Mouse (Mus musculus): ENCODE measurements around the gene St6galnac6. TPM values are rescaled to one million over a fixed set of nuclear protein-coding genes. Genes with fewer than 3 reads are reported as not detected.
A peak's percentile ranks its signal among the peaks of the same experiment; 100 is the strongest.

St6galnac6 gene
- polyA plus RNA-seq, 1 experiment from 2014 or later, result 8.5 TPM

- H3K4me3 ChIP-seq (replicated peaks; ENCODE audit: low read length), result no peak overlapping the region
- no peak overlapping the region for H3K4me2 ChIP-seq (replicated peaks)
- ATAC-seq (ENCODE audit: low FRiP score) (no peak), DNase-seq (ENCODE audit: low spot score) (no peak)
- no peaks in the 10 kb centered on the region for H3K36me3 ChIP-seq (replicated peaks; ENCODE audit: control insufficient read depth, insufficient read depth)
- H3K9ac ChIP-seq, result no peak overlapping the region
- 100% methylated on average over 1 of the region's 1 CpGs for WGBS
- no peaks in the 10 kb centered on the region for H3K27me3 ChIP-seq (ENCODE audit: control insufficient read depth, insufficient read depth, low read length)
- H3K4me1 ChIP-seq (replicated peaks; ENCODE audit: control insufficient read depth, insufficient read depth, low read length), result no peaks in the 10 kb centered on the region
- no peak overlapping the region for H3K27ac ChIP-seq
- H3K9me3 ChIP-seq (ENCODE audit: control insufficient read depth, low read length), result no peaks in the 10 kb centered on the region
Observed at GRCm38 (mm10) chr2:32639632-32640031, 40.1 kb downstream of the St6galnac6 start.

GRCm38 (mm10) chr2:32640550-32641051 is 41.1 kb downstream of the St6galnac6 start:
- ATAC-seq (ENCODE audit: low FRiP score), result no peak
- 57% methylated on average over 6 of the region's 6 CpGs for WGBS
- H3K9ac ChIP-seq, result no peak overlapping the region

GRCm38 (mm10) chr2:32641810-32642209 is 42.3 kb downstream of the St6galnac6 start:
- no peak for DNase-seq (ENCODE audit: low spot score)

More at GRCm38 (mm10) chr2:32640550-32641051, 41.1 kb downstream of the St6galnac6 start:
- H3K27me3 ChIP-seq (ENCODE audit: control insufficient read depth, insufficient read depth, low read length), result no peaks in the 10 kb centered on the region
- no peak for DNase-seq (ENCODE audit: low spot score)
- H3K9me3 ChIP-seq (ENCODE audit: control insufficient read depth, low read length), result no peaks in the 10 kb centered on the region
- no peaks in the 10 kb centered on the region for H3K4me1 ChIP-seq (replicated peaks; ENCODE audit: control insufficient read depth, insufficient read depth, low read length)
- no peak overlapping the region for H3K4me2 ChIP-seq (replicated peaks)
- no peak overlapping the region for H3K27ac ChIP-seq
- H3K4me3 ChIP-seq (replicated peaks; ENCODE audit: low read length), result no peak overlapping the region
- no peaks in the 10 kb centered on the region for H3K36me3 ChIP-seq (replicated peaks; ENCODE audit: control insufficient read depth, insufficient read depth)

GRCm38 (mm10) chr2:32642813-32643212 is 43.3 kb downstream of the St6galnac6 start:
- WGBS, result 68% methylated on average over 7 of the region's 7 CpGs
- H3K27ac ChIP-seq, result no peak overlapping the region
- no peaks in the 10 kb centered on the region for H3K27me3 ChIP-seq (ENCODE audit: control insufficient read depth, insufficient read depth, low read length)
- H3K9me3 ChIP-seq (ENCODE audit: control insufficient read depth, low read length), result no peaks in the 10 kb centered on the region
- ATAC-seq (ENCODE audit: low FRiP score), result no peak
- H3K36me3 ChIP-seq (replicated peaks; ENCODE audit: control insufficient read depth, insufficient read depth), result no peaks in the 10 kb centered on the region
- no peak overlapping the region for H3K4me3 ChIP-seq (replicated peaks; ENCODE audit: low read length)
- no peak for DNase-seq (ENCODE audit: low spot score)
- H3K4me2 ChIP-seq (replicated peaks), result no peak overlapping the region
- no peaks in the 10 kb centered on the region for H3K4me1 ChIP-seq (replicated peaks; ENCODE audit: control insufficient read depth, insufficient read depth, low read length)
- no peak overlapping the region for H3K9ac ChIP-seq

More at GRCm38 (mm10) chr2:32641810-32642209, 42.3 kb downstream of the St6galnac6 start:
- Histone ChIP-seq H3K36me3 (replicated peaks; ENCODE audit: control insufficient read depth, insufficient read depth) (no peaks in the 10 kb centered on the region), H3K27me3 (ENCODE audit: control insufficient read depth, insufficient read depth, low read length) (no peaks in the 10 kb centered on the region), H3K4me3 (replicated peaks; ENCODE audit: low read length) (no peak overlapping the region), H3K9me3 (ENCODE audit: control insufficient read depth, low read length) (no peaks in the 10 kb centered on the region), H3K9ac (no peak overlapping the region), H3K4me2 (replicated peaks) (no peak overlapping the region), H3K27ac (no peak overlapping the region), H3K4me1 (replicated peaks; ENCODE audit: control insufficient read depth, insufficient read depth, low read length) (no peaks in the 10 kb centered on the region)
- WGBS, result 85% methylated on average over 5 of the region's 5 CpGs
- ATAC-seq (ENCODE audit: low FRiP score), result no peak

- Histone ChIP-seq H3K27me3 (ENCODE audit: control insufficient read depth, insufficient read depth, low read length) (no peaks in the 10 kb centered on the region), H3K9ac (no peak overlapping the region), H3K9me3 (ENCODE audit: control insufficient read depth, low read length) (no peaks in the 10 kb centered on the region), H3K36me3 (replicated peaks; ENCODE audit: control insufficient read depth, insufficient read depth) (no peaks in the 10 kb centered on the region), H3K4me1 (replicated peaks; ENCODE audit: control insufficient read depth, insufficient read depth, low read length) (no peaks in the 10 kb centered on the region), H3K4me2 (replicated peaks) (no peak overlapping the region), H3K4me3 (replicated peaks; ENCODE audit: low read length) (no peak overlapping the region), H3K27ac (no peak overlapping the region)
- DNase-seq (ENCODE audit: low spot score) (no peak), ATAC-seq (ENCODE audit: low FRiP score) (no peak)
- WGBS, result 84% methylated on average over 9 of the region's 9 CpGs
Observed at GRCm38 (mm10) chr2:32644083-32644482, 44.6 kb downstream of the St6galnac6 start.

- no peak for ATAC-seq (ENCODE audit: low FRiP score)
- Histone ChIP-seq H3K27me3 (ENCODE audit: control insufficient read depth, insufficient read depth, low read length) (no peaks in the 10 kb centered on the region), H3K27ac (no peak overlapping the region), H3K9me3 (ENCODE audit: control insufficient read depth, low read length) (no peaks in the 10 kb centered on the region), H3K9ac (no peak overlapping the region), H3K4me3 (replicated peaks; ENCODE audit: low read length) (no peak overlapping the region), H3K4me1 (replicated peaks; ENCODE audit: control insufficient read depth, insufficient read depth, low read length) (no peaks in the 10 kb centered on the region), H3K36me3 (replicated peaks; ENCODE audit: control insufficient read depth, insufficient read depth) (no peaks in the 10 kb centered on the region), H3K4me2 (replicated peaks) (no peak overlapping the region)
- no peak for DNase-seq (ENCODE audit: low spot score)
- WGBS, result 86% methylated on average over 8 of the region's 8 CpGs
Observed at GRCm38 (mm10) chr2:32644799-32645475, 45.4 kb downstream of the St6galnac6 start.

- no peaks in the 10 kb centered on the region for H3K36me3 ChIP-seq (replicated peaks; ENCODE audit: control insufficient read depth, insufficient read depth)
- ATAC-seq (ENCODE audit: low FRiP score), result no peak
- no peaks in the 10 kb centered on the region for H3K27me3 ChIP-seq (ENCODE audit: control insufficient read depth, insufficient read depth, low read length)
- 60% methylated on average over 3 of the region's 3 CpGs for WGBS
- no peak overlapping the region for H3K4me2 ChIP-seq (replicated peaks)
- no peak for DNase-seq (ENCODE audit: low spot score)
- H3K9me3 ChIP-seq (ENCODE audit: control insufficient read depth, low read length), result no peaks in the 10 kb centered on the region
- no peak overlapping the region for H3K9ac ChIP-seq
- H3K4me1 ChIP-seq (replicated peaks; ENCODE audit: control insufficient read depth, insufficient read depth, low read length), result no peaks in the 10 kb centered on the region
- H3K27ac ChIP-seq, result no peak overlapping the region
- no peak overlapping the region for H3K4me3 ChIP-seq (replicated peaks; ENCODE audit: low read length)
Observed at GRCm38 (mm10) chr2:32645647-32646046, 46.1 kb downstream of the St6galnac6 start.

GRCm38 (mm10) chr2:32646379-32647056 is 47.0 kb downstream of the St6galnac6 start, which contains the start of gene Eng:
Eng (plus strand) TSS chr2:32646595.
- Histone ChIP-seq H3K9ac (peak within 1 kb of the TSS; percentile 2; the same call in 1 of the 2 replicates), H3K27me3 (ENCODE audit: control insufficient read depth, insufficient read depth, low read length) (no peaks in the 10 kb centered on the region), H3K9me3 (ENCODE audit: control insufficient read depth, low read length) (no peaks in the 10 kb centered on the region), H3K4me1 (replicated peaks; ENCODE audit: control insufficient read depth, insufficient read depth, low read length) (no peaks in the 10 kb centered on the region), H3K4me3 (replicated peaks; ENCODE audit: low read length) (peak within 1 kb of the TSS; percentile 26), H3K36me3 (replicated peaks; ENCODE audit: control insufficient read depth, insufficient read depth) (no peaks in the 10 kb centered on the region), H3K27ac (peak within 1 kb of the TSS; percentile 43; the same call in 1 of the 2 replicates), H3K4me2 (replicated peaks) (peak within 1 kb of the TSS; percentile 25; the same call in 1 of the 2 replicates)
- ATAC-seq (ENCODE audit: low FRiP score) (no peak), DNase-seq (ENCODE audit: low spot score) (no peak)
- 58% methylated on average over 31 of the region's 31 CpGs for whole genome bisulfite sequencing

- Histone ChIP-seq H3K27me3 (ENCODE audit: control insufficient read depth, insufficient read depth, low read length) (no peaks in the 10 kb centered on the region), H3K4me1 (replicated peaks; ENCODE audit: control insufficient read depth, insufficient read depth, low read length) (no peaks in the 10 kb centered on the region), H3K4me3 (replicated peaks; ENCODE audit: low read length) (peak overlapping the region; percentile 26), H3K27ac (no peak overlapping the region; the same call in 1 of the 2 replicates), H3K4me2 (replicated peaks) (peak overlapping the region; percentile 25; the same call in 1 of the 2 replicates), H3K36me3 (replicated peaks; ENCODE audit: control insufficient read depth, insufficient read depth) (no peaks in the 10 kb centered on the region), H3K9me3 (ENCODE audit: control insufficient read depth, low read length) (no peaks in the 10 kb centered on the region), H3K9ac (no peak overlapping the region)
- ATAC-seq (ENCODE audit: low FRiP score) (no peak), DNase-seq (ENCODE audit: low spot score) (no peak)
- 91% methylated on average over 7 of the region's 7 CpGs for WGBS
Observed at GRCm38 (mm10) chr2:32647366-32647765, 47.9 kb downstream of the St6galnac6 start.

Measured in hindbrain, embryonic 14.5 days (tissue).